Mouse (Mus musculus) large intestine, adult 2 months (tissue): ENCODE results near the gene Sptan1. TPM values are rescaled to one million over a fixed set of nuclear protein-coding genes. Genes with fewer than 3 reads are reported as not detected.
"Not testable (repeated sequence)": the region's sequence is repeated elsewhere in the genome, so short reads cannot be mapped to it uniquely, and the experiment has no call there.

Experiments used
- DNase-seq: peaks from one replicate; pipeline ENCODE4 v3.0.0-alpha.2; 2012; ENCODE audit warnings: low read depth, low spot score
- WGBS: fragments of 180-500 bp; shearing (Covaris S2); methylation state at CpG from one replicate; pipeline ENCODE4 v1.1.7; 2018; 5-methylcytosine and 5-hydroxymethylcytosine counted together
- polyA plus RNA-seq: library from polyadenylated mRNA; depleted of rRNA; stranded (reverse); fragments of >200 nt; gene quantifications from 2 replicates; pipeline ENCODE4 v1.2.3, GENCODE M21; 2012

Gene Sptan1
- polyA plus RNA-seq, 1 experiment, result 155 TPM

- DNase-seq, result no peak
- WGBS, result 84% methylated on average over 1 of the region's 1 CpGs
Observed at GRCm38 (mm10) chr2:29980661-29981060, 15.3 kb downstream of the Sptan1 start.

GRCm38 (mm10) chr2:29991962-29992361, 26.6 kb downstream of the Sptan1 start:
- no peak for DNase-seq
- 43% methylated on average over 2 of the region's 2 CpGs for WGBS

GRCm38 (mm10) chr2:30009101-30009500, 43.7 kb downstream of the Sptan1 start:
- DNase-seq, result no peak
- WGBS, result 71% methylated on average over 1 of the region's 1 CpGs

- DNase-seq, result no peak
- 78% methylated on average over 8 of the region's 8 CpGs for WGBS
Observed at GRCm38 (mm10) chr2:30010840-30011281, 45.5 kb downstream of the Sptan1 start.

GRCm38 (mm10) chr2:30014326-30014966, 49.1 kb downstream of the Sptan1 start:
- no peak for DNase-seq
- 62% methylated on average over 11 of the region's 11 CpGs for WGBS

GRCm38 (mm10) chr2:30025454-30025853, 60.1 kb downstream of the Sptan1 start:
- no peak for DNase-seq
- 80% methylated on average over 4 of the region's 4 CpGs for WGBS

- 87% methylated on average over 5 of the region's 5 CpGs for WGBS
- DNase-seq, result no peak
Observed at GRCm38 (mm10) chr2:30026997-30027396, 61.6 kb downstream of the Sptan1 start.

- WGBS, result 55% methylated on average over 11 of the region's 11 CpGs
- DNase-seq, result no peak
Observed at GRCm38 (mm10) chr2:30032244-30032846, 67.0 kb downstream of the Sptan1 start.

GRCm38 (mm10) chr2:30032957-30033356, 67.6 kb downstream of the Sptan1 start:
- 73% methylated on average over 6 of the region's 6 CpGs for WGBS
- no peak for DNase-seq

GRCm38 (mm10) chr2:30037762-30038161, 72.4 kb downstream of the Sptan1 start:
- DNase-seq, result no peak
- WGBS, result 81% methylated on average over 2 of the region's 2 CpGs

GRCm38 (mm10) chr2:30038370-30038769, 73.0 kb downstream of the Sptan1 start:
- no peak for DNase-seq
- 96% methylated on average over 10 of the region's 10 CpGs for WGBS

GRCm38 (mm10) chr2:30039687-30040086, 74.3 kb downstream of the Sptan1 start:
- DNase-seq, result no peak

GRCm38 (mm10) chr2:30042445-30042844, 77.1 kb downstream of the Sptan1 start:
- WGBS, result 4% methylated on average over 4 of the region's 4 CpGs
- DNase-seq, result no peak

GRCm38 (mm10) chr2:30044550-30044949, 79.2 kb downstream of the Sptan1 start:
- 90% methylated on average over 5 of the region's 5 CpGs for WGBS
- no peak for DNase-seq

- 98% methylated on average over 6 of the region's 6 CpGs for WGBS
- DNase-seq, result no peak
Observed at GRCm38 (mm10) chr2:30047127-30047526, 81.8 kb downstream of the Sptan1 start.

- 45% methylated on average over 11 of the region's 11 CpGs for WGBS
- DNase-seq, result no peak
Observed at GRCm38 (mm10) chr2:30048101-30048501, 82.7 kb downstream of the Sptan1 start.

- under 1% methylated on average over 54 of the region's 54 CpGs for WGBS
- peak; percentile 88 for DNase-seq
Observed at GRCm38 (mm10) chr2:30048699-30049388, 83.5 kb downstream of the Sptan1 start, which contains the start of gene Wdr34. Gene Wdr34, minus strand, starts transcription at chr2:30048881.

- WGBS, result 79% methylated on average over 3 of the region's 3 CpGs
- no peak for DNase-seq
Observed at GRCm38 (mm10) chr2:30049831-30050230, 84.5 kb downstream of the Sptan1 start.

- no peak for DNase-seq
- WGBS, result 26% methylated on average over 6 of the region's 6 CpGs
Observed at GRCm38 (mm10) chr2:30051992-30052761, 86.8 kb downstream of the Sptan1 start.

- DNase-seq, result not testable (repeated sequence)
- 90% methylated on average over 3 of the region's 3 CpGs for WGBS
Observed at GRCm38 (mm10) chr2:30055310-30055709, 90.0 kb downstream of the Sptan1 start.
